Mouse (Mus musculus) stomach, postnatal 0 days (tissue): ENCODE measurements around the gene Sirt2.

ENCODE experiments used
- CTCF ChIP-seq: IDR thresholded peaks from 2 replicates; pipeline ENCODE4 v1.5.1; 2016; ENCODE audit warnings: antibody characterized with exemption, low read depth, mild to moderate bottlenecking, moderate library complexity
- EP300 ChIP-seq: optimal IDR thresholded peaks from 2 replicates; pipeline ENCODE3; 2016; ENCODE audit warnings: antibody characterized with exemption

- no peak for TF ChIP-seq CTCF
- no peak for TF ChIP-seq EP300
These were observed 8.6 kb downstream of the Sirt2 start for GRCm38 (mm10) chr7:28775129-28775528.
